Mouse (Mus musculus): ENCODE results near the gene Unc93a2.
"Not testable (repeated sequence)": the region's sequence is repeated elsewhere in the genome, so short reads cannot be mapped to it uniquely, and the experiment has no call there.

DNA sequence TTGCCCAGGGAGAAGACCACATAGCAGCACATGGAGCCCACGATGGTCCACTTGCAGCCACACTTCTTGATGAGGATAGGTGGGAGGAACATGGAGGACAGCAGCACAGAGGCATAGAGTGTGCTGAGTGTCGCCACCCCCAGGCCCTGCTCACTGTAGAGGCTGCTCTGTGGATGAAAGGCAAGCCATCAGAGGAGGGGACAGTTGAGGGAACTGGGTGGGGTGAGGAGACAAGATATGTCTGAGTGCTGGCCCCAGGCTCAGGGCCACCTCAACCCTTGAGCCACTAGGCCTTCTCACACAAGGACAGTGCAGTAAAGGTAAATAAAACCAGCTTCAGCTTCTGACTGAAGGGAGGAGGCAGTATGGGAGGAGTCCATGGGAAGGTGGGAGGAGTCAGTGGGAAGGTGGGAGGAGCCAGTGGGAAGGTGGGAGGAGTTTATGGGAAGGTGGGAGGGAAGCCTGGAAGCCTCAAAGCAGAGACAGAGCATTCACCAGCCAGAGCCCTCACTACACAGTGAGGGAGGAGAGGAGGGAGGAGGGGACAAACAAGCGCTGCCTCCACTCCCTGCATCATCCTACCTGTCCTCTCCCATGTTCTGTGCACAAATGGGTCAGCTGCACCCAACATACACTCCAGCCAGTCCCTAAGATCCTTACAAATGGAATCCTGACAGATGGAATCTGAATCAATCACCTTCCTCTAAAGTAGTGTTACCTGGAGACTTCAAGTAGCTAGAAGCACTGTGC, 8.1 kb downstream of the Unc93a2 start:
- not testable (repeated sequence) for TF ChIP-seq CTCF (IDR thresholded peaks at IDR 0.05; ENCODE audit: borderline replicate concordance, extremely low read depth, insufficient read depth, insufficient read length); POLR2A (IDR thresholded peaks at IDR 0.05; ENCODE audit: borderline replicate concordance, extremely low read depth, insufficient read depth, insufficient read length, poor library complexity, severe bottlenecking)

Measured in brain, embryonic 14.5 days (tissue).